Mouse (Mus musculus) olfactory bulb, adult 2 months (tissue): ENCODE measurements at regions not wholly inside any gene's neighbourhood (a gene's known extent, or its start where the extent isn't known, plus 50 kb on each side); places are given as distances from the start of the nearest gene placed in this dataset.

Experiments
- CTCF ChIP-seq: fragments of 200-500 bp; IDR thresholded peaks from 2 replicates; pipeline ENCODE4 v1.5.1; 2012; ENCODE audit warnings: low read depth, mild to moderate bottlenecking, low read length, moderate library complexity; ENCODE audit not compliant: insufficient read depth
- POLR2A ChIP-seq: fragments of 200-500 bp; IDR thresholded peaks from 2 replicates; pipeline ENCODE4 v1.6.1; 2012; ENCODE audit warnings: mild to moderate bottlenecking, low read depth, low read length, moderate library complexity; ENCODE audit not compliant: insufficient read depth

DNA sequence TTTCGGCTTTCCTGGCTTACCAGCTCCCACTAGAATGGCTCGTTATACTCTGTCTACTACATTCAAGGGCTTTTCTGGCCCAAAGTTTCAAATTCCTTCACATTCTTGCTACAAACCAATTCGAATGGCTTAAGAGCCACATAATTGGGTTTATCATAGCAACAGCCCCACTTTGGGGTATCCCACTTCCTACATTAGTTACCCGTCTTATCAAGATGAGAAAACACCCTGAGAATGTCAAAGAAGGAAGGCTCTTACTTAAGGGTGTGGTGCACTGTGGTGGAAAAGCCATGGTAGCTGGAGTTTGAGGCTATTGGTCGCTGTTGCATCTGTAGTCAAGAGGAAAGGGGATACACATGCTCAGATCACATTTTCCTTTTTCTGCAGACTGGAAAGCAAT lies 213.2 kb upstream of the Klf3 start:
- no peak for TF ChIP-seq POLR2A
- TF ChIP-seq CTCF, result no peak
